Mouse (Mus musculus): Measurements from ENCODE around the gene Cxcr5. TPM values are rescaled to one million over a fixed set of nuclear protein-coding genes. Genes with fewer than 3 reads are reported as not detected.
A peak's percentile ranks its signal among the peaks of the same experiment; 100 is the strongest.

Cxcr5 gene
- polyA plus RNA-seq, 1 experiment from 2014 or later: not detected

- ATAC-seq (ENCODE audit: insufficient number of reproducible peaks, low FRiP score): no peak
- WGBS: 78% methylated on average over 5 of the region's 5 CpGs
These were observed 45.8 kb downstream of the Cxcr5 start for GRCm38 (mm10) chr9:44515891-44516290.

GRCm38 (mm10) chr9:44515131-44515751 lies 46.4 kb downstream of the Cxcr5 start:
- peak overlapping the region; percentile 25; the same call in 1 of the 2 replicates for H3K27ac ChIP-seq (ENCODE audit: poor library complexity, severe bottlenecking)
- H3K4me1 ChIP-seq (replicated peaks): peaks cover 26% of the 10 kb centered on the region

More at GRCm38 (mm10) chr9:44515891-44516290, 45.8 kb downstream of the Cxcr5 start:
- Histone ChIP-seq H3K4me3 (no peak overlapping the region), H3K9me3 (replicated peaks) (no peaks in the 10 kb centered on the region), H3K27me3 (replicated peaks) (no peaks in the 10 kb centered on the region), H3K9ac (no peak overlapping the region), H3K4me1 (replicated peaks) (peaks cover 20% of the 10 kb centered on the region), H3K36me3 (no peaks in the 10 kb centered on the region), H3K27ac (ENCODE audit: poor library complexity, severe bottlenecking) (no peak overlapping the region), H3K4me2 (no peak overlapping the region)

GRCm38 (mm10) chr9:44514147-44514546 lies 47.5 kb downstream of the Cxcr5 start:
- no peak overlapping the region for H3K9ac ChIP-seq
- peaks cover 36% of the 10 kb centered on the region for H3K4me1 ChIP-seq (replicated peaks)
- 81% methylated on average over 5 of the region's 5 CpGs for WGBS
- no peaks in the 10 kb centered on the region for H3K27me3 ChIP-seq (replicated peaks)
- peaks cover 3% of the 10 kb centered on the region; the same call in 1 of the 2 replicates for H3K36me3 ChIP-seq
- H3K4me3 ChIP-seq: no peak overlapping the region
- H3K27ac ChIP-seq (ENCODE audit: poor library complexity, severe bottlenecking): no peak overlapping the region
- H3K4me2 ChIP-seq: no peak overlapping the region
- ATAC-seq (ENCODE audit: insufficient number of reproducible peaks, low FRiP score): no peak
- no peaks in the 10 kb centered on the region for H3K9me3 ChIP-seq (replicated peaks)

More at GRCm38 (mm10) chr9:44515131-44515751, 46.4 kb downstream of the Cxcr5 start:
- peak; percentile 49 for ATAC-seq (ENCODE audit: insufficient number of reproducible peaks, low FRiP score)
- H3K4me3 ChIP-seq: no peak overlapping the region
- no peaks in the 10 kb centered on the region for H3K27me3 ChIP-seq (replicated peaks)
- H3K36me3 ChIP-seq: no peaks in the 10 kb centered on the region
- no peak overlapping the region for H3K9ac ChIP-seq
- WGBS: 47% methylated on average over 12 of the region's 12 CpGs
- no peaks in the 10 kb centered on the region for H3K9me3 ChIP-seq (replicated peaks)
- H3K4me2 ChIP-seq: peak overlapping the region; percentile 35

GRCm38 (mm10) chr9:44513610-44514009 lies 48.1 kb downstream of the Cxcr5 start:
- ATAC-seq (ENCODE audit: insufficient number of reproducible peaks, low FRiP score): no peak
- no peak overlapping the region for H3K4me2 ChIP-seq
- 63% methylated on average over 20 of the region's 20 CpGs for WGBS
- no peaks in the 10 kb centered on the region for H3K9me3 ChIP-seq (replicated peaks)
- no peak overlapping the region for H3K4me3 ChIP-seq
- no peak overlapping the region for H3K9ac ChIP-seq
- H3K4me1 ChIP-seq (replicated peaks): peaks cover 41% of the 10 kb centered on the region
- H3K27me3 ChIP-seq (replicated peaks): no peaks in the 10 kb centered on the region
- peaks cover 8% of the 10 kb centered on the region for H3K36me3 ChIP-seq
- H3K27ac ChIP-seq (ENCODE audit: poor library complexity, severe bottlenecking): no peak overlapping the region

GRCm38 (mm10) chr9:44513121-44513520 lies 48.6 kb downstream of the Cxcr5 start:
- peaks cover 41% of the 10 kb centered on the region for H3K4me1 ChIP-seq (replicated peaks)
- H3K9ac ChIP-seq: no peak overlapping the region
- H3K9me3 ChIP-seq (replicated peaks): no peaks in the 10 kb centered on the region
- no peak for ATAC-seq (ENCODE audit: insufficient number of reproducible peaks, low FRiP score)
- 81% methylated on average over 11 of the region's 11 CpGs for WGBS
- peaks cover 13% of the 10 kb centered on the region for H3K36me3 ChIP-seq
- H3K4me2 ChIP-seq: no peak overlapping the region
- no peak overlapping the region for H3K27ac ChIP-seq (ENCODE audit: poor library complexity, severe bottlenecking)
- no peaks in the 10 kb centered on the region for H3K27me3 ChIP-seq (replicated peaks)
- no peak overlapping the region for H3K4me3 ChIP-seq

- WGBS: 88% methylated on average over 3 of the region's 3 CpGs
- Histone ChIP-seq H3K9me3 (replicated peaks) (no peaks in the 10 kb centered on the region), H3K27ac (ENCODE audit: poor library complexity, severe bottlenecking) (no peak overlapping the region), H3K4me3 (no peak overlapping the region), H3K4me1 (replicated peaks) (peaks cover 38% of the 10 kb centered on the region), H3K27me3 (replicated peaks) (no peaks in the 10 kb centered on the region), H3K4me2 (no peak overlapping the region), H3K36me3 (peaks cover 18% of the 10 kb centered on the region), H3K9ac (no peak overlapping the region)
- ATAC-seq (ENCODE audit: insufficient number of reproducible peaks, low FRiP score): no peak
These were observed 49.0 kb downstream of the Cxcr5 start for GRCm38 (mm10) chr9:44512717-44513003.

- no peak overlapping the region for H3K27ac ChIP-seq (ENCODE audit: poor library complexity, severe bottlenecking)
These were observed 49.6 kb downstream of the Cxcr5 start for GRCm38 (mm10) chr9:44511935-44512716.

GRCm38 (mm10) chr9:44510872-44511601 lies 50.6 kb downstream of the Cxcr5 start:
- Histone ChIP-seq H3K9me3 (replicated peaks) (no peaks in the 10 kb centered on the region), H3K4me1 (replicated peaks) (peaks cover 38% of the 10 kb centered on the region), H3K9ac (peak overlapping the region; percentile 55), H3K27ac (ENCODE audit: poor library complexity, severe bottlenecking) (peak overlapping the region; percentile 61), H3K4me2 (0 out of 2 replicates have a peak overlapping the region, but pooled peaks have one; percentile 72), H3K36me3 (peaks cover 34% of the 10 kb centered on the region), H3K27me3 (replicated peaks) (no peaks in the 10 kb centered on the region), H3K4me3 (no peak overlapping the region)
- ATAC-seq (ENCODE audit: insufficient number of reproducible peaks, low FRiP score): peak; percentile 7; the same call in 1 of the 2 replicates
- WGBS: 58% methylated on average over 5 of the region's 5 CpGs

More at GRCm38 (mm10) chr9:44511935-44512716, 49.6 kb downstream of the Cxcr5 start:
- peaks cover 38% of the 10 kb centered on the region for H3K4me1 ChIP-seq (replicated peaks)
- H3K36me3 ChIP-seq: peaks cover 23% of the 10 kb centered on the region
- no peaks in the 10 kb centered on the region for H3K27me3 ChIP-seq (replicated peaks)
- H3K9ac ChIP-seq: no peak overlapping the region
- no peaks in the 10 kb centered on the region for H3K9me3 ChIP-seq (replicated peaks)
- no peak overlapping the region for H3K4me2 ChIP-seq
- no peak for ATAC-seq (ENCODE audit: insufficient number of reproducible peaks, low FRiP score)
- 62% methylated on average over 9 of the region's 9 CpGs for WGBS
- no peak overlapping the region for H3K4me3 ChIP-seq

- H3K27ac ChIP-seq (ENCODE audit: poor library complexity, severe bottlenecking): peak overlapping the region; percentile 61
- peak overlapping the region; percentile 44 for H3K4me3 ChIP-seq
- no peaks in the 10 kb centered on the region for H3K27me3 ChIP-seq (replicated peaks)
- H3K9ac ChIP-seq: peak overlapping the region; percentile 68; the same call in 1 of the 2 replicates
- no peak for ATAC-seq (ENCODE audit: insufficient number of reproducible peaks, low FRiP score)
- peaks cover 40% of the 10 kb centered on the region for H3K36me3 ChIP-seq
- H3K4me1 ChIP-seq (replicated peaks): peaks cover 44% of the 10 kb centered on the region
- no peaks in the 10 kb centered on the region for H3K9me3 ChIP-seq (replicated peaks)
- peak overlapping the region; percentile 72 for H3K4me2 ChIP-seq
- 35% methylated on average over 9 of the region's 9 CpGs for WGBS
These were observed 51.3 kb downstream of the Cxcr5 start for GRCm38 (mm10) chr9:44510355-44510871.

GRCm38 (mm10) chr9:44509487-44510354 lies 52.0 kb downstream of the Cxcr5 start:
- Histone ChIP-seq H3K9ac (peak overlapping the region; percentile 68), H3K27ac (ENCODE audit: poor library complexity, severe bottlenecking) (peak overlapping the region; percentile 61), H3K4me3 (peak overlapping the region; percentile 44), H3K4me2 (peak overlapping the region; percentile 72), H3K9me3 (replicated peaks) (no peaks in the 10 kb centered on the region), H3K4me1 (replicated peaks) (peaks cover 49% of the 10 kb centered on the region), H3K27me3 (replicated peaks) (no peaks in the 10 kb centered on the region), H3K36me3 (peaks cover 47% of the 10 kb centered on the region)
- ATAC-seq (ENCODE audit: insufficient number of reproducible peaks, low FRiP score): peak; percentile 18; the same call in 1 of the 2 replicates
- 7% methylated on average over 27 of the region's 27 CpGs for WGBS
